Mouse (Mus musculus): Measurements from ENCODE around the gene Prima1.

The Prima1 gene

DNA sequence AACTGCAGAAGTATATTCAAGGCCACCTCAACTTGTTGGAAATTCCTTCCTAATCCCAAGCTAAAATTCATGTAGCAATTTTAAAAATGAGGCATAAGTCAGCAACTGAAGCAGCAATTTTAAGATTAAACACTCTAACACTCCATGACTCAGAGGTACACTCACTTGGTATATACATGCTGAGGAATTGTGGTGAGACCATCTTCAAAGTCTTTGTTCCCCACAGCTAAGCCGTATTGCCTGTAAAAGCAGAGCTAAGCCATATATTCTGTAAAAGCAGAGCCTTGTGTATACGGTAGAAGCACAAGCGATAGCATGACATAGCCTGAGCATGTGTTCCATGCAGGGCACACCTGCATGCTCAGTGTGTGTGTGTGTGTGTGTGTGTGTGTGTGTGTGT is 86.5 kb downstream of the Prima1 start:
- WGBS = 70% methylated on average over 3 of the region's 3 CpGs

DNA sequence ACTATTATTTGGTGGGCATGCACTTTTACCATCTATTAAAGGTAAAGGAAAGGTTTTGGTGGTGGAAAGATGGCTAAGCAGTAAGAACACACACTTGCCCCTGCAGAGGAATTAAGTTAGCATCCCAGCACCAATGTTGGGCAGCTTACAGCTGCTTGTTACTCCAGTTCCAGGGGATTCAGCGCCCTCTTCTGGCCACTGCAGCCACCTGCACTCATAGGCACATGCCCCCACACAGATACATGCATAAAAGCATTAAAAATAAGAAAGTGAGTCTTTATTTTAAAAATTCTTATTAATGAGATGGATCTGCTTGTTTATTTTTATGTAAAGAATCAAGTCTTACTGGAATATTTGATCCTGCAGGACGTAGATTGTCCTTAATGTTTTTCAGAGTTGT is 87.0 kb downstream of the Prima1 start:
- 68% methylated on average over 2 of the region's 2 CpGs for WGBS

DNA sequence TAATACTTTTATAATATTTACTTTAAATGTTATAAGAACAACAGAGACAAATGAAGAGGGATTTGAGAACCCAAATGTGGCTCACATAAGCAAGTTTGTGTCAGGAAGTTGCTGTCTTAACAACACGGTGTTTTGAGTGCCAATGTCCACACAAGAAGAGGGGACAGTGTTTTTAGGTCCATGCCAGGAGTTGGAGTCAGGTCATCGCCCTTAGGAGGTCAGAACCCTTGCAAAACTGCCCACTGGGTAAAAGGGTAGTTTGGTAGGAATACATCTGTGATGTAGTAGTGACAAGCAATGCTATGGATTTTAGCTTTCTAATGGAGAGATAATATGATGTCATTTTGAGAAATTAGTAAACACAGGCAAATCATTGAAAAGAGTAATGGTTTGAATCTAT is 91.7 kb downstream of the Prima1 start:
- 79% methylated on average over 2 of the region's 2 CpGs for WGBS
